Mouse (Mus musculus): ENCODE data around the gene Gm17455. TPM values are rescaled to one million over a fixed set of nuclear protein-coding genes. Genes with fewer than 3 reads are reported as not detected.

The Gm17455 gene
- polyA plus RNA-seq, 1 experiment from 2014 or later: not detected

DNA sequence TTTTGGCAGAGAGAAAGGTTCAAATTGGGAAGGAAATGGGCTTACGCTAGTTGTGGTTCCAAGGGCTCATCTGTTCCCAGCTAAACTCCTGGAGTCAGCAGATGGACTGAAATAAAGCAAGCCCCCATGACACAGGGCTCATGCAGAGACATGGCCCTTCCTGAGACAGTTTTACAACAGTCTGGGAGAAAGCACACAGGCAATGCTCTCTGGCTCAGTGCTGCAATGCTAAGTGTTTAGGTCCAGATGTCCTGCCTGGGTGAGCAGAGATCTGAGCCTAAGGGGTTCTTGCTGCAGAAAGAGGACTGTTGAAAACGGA, 37.3 kb upstream of the Gm17455 start:
- Histone ChIP-seq H3K27ac (ENCODE audit: low read depth) (0 out of 2 replicates have a peak overlapping the region, but pooled peaks have one; percentile 18), H3K4me1 (ENCODE audit: insufficient read depth) (peaks cover 8% of the 10 kb centered on the region)
- WGBS (ENCODE audit: insufficient replicate concordance): 44% methylated on average over 2 of the region's 2 CpGs

GRCm38 (mm10) chr10:60363426-60363825, 36.1 kb upstream of the Gm17455 start:
- H3K27ac ChIP-seq (ENCODE audit: low read depth): no peak overlapping the region
- no peak overlapping the region for H3K4me3 ChIP-seq (ENCODE audit: low read depth, low read length)
- peaks cover 8% of the 10 kb centered on the region; the same call in 1 of the 2 replicates for H3K36me3 ChIP-seq (replicated peaks; ENCODE audit: insufficient read depth, low read length)
- H3K27me3 ChIP-seq (ENCODE audit: insufficient read depth, low read length): no peaks in the 10 kb centered on the region
- TF ChIP-seq CTCF (IDR thresholded peaks at IDR 0.05; ENCODE audit: low read depth): no peak
- TF ChIP-seq EP300 (IDR thresholded peaks at IDR 0.05; ENCODE audit: low read depth): no peak
- peaks cover 15% of the 10 kb centered on the region for H3K4me1 ChIP-seq (ENCODE audit: insufficient read depth)
- DNase-seq (no peak), ATAC-seq (no peak)
- no peak overlapping the region for H3K4me2 ChIP-seq (ENCODE audit: low read depth, low read length)
- no peak overlapping the region for H3K9ac ChIP-seq (replicated peaks)
- 65% methylated on average over 6 of the region's 6 CpGs for WGBS (ENCODE audit: insufficient replicate concordance)
- H3K9me3 ChIP-seq (ENCODE audit: low read length): no peaks in the 10 kb centered on the region

More for the DNA sequence above, 37.3 kb upstream of the Gm17455 start:
- H3K4me3 ChIP-seq (ENCODE audit: low read depth, low read length): no peak overlapping the region
- no peaks in the 10 kb centered on the region for H3K9me3 ChIP-seq (ENCODE audit: low read length)
- H3K9ac ChIP-seq (replicated peaks): no peak overlapping the region
- no peak for DNase-seq
- peak; percentile 44 for ATAC-seq
- no peaks in the 10 kb centered on the region for H3K27me3 ChIP-seq (ENCODE audit: insufficient read depth, low read length)
- H3K4me2 ChIP-seq (ENCODE audit: low read depth, low read length): no peak overlapping the region
- H3K36me3 ChIP-seq (replicated peaks; ENCODE audit: insufficient read depth, low read length): peaks cover 14% of the 10 kb centered on the region; the same call in 1 of the 2 replicates
- TF ChIP-seq EP300 (IDR thresholded peaks at IDR 0.05; ENCODE audit: low read depth): no peak
- no peak for TF ChIP-seq CTCF (IDR thresholded peaks at IDR 0.05; ENCODE audit: low read depth)

GRCm38 (mm10) chr10:60367145-60367544, 32.4 kb upstream of the Gm17455 start:
- 30% methylated on average over 2 of the region's 2 CpGs for WGBS (ENCODE audit: insufficient replicate concordance)
- DNase-seq (no peak), ATAC-seq (0 out of 2 replicates have a peak, but pooled peaks have one; percentile 18)
- Histone ChIP-seq H3K9ac (replicated peaks) (no peak overlapping the region), H3K9me3 (ENCODE audit: low read length) (no peaks in the 10 kb centered on the region), H3K4me2 (ENCODE audit: low read depth, low read length) (no peak overlapping the region), H3K4me3 (ENCODE audit: low read depth, low read length) (no peak overlapping the region), H3K4me1 (ENCODE audit: insufficient read depth) (peaks cover 32% of the 10 kb centered on the region), H3K36me3 (replicated peaks; ENCODE audit: insufficient read depth, low read length) (peaks cover 9% of the 10 kb centered on the region; the same call in 1 of the 2 replicates), H3K27ac (ENCODE audit: low read depth) (peak overlapping the region; percentile 48; the same call in 1 of the 2 replicates), H3K27me3 (ENCODE audit: insufficient read depth, low read length) (no peaks in the 10 kb centered on the region)
- TF ChIP-seq CTCF (IDR thresholded peaks at IDR 0.05; ENCODE audit: low read depth) (no peak), EP300 (IDR thresholded peaks at IDR 0.05; ENCODE audit: low read depth) (no peak)

DNA sequence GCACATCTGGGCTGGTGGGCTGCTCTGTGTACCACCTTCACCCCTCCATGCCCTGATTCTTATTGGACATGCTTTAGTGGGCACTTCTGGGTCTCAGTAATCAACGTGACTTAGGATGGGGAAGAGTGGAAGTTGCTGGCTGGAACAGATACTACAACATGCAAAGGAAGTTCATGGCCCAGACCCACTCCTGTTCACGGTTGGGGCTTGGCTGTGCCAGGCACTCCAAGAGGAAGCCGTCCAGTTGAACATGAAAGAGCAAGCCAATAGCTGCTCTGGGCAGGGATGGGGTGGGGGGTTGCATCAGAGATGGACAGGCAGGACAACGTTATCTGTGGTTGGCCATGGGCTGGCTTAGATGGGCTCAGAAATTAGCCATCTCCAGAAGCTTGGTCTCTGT, 31.6 kb upstream of the Gm17455 start:
- H3K27me3 ChIP-seq (ENCODE audit: insufficient read depth, low read length): no peaks in the 10 kb centered on the region
- no peak overlapping the region for H3K4me2 ChIP-seq (ENCODE audit: low read depth, low read length)
- 28% methylated on average over 4 of the region's 4 CpGs for WGBS (ENCODE audit: insufficient replicate concordance)
- H3K4me3 ChIP-seq (ENCODE audit: low read depth, low read length): no peak overlapping the region
- TF ChIP-seq CTCF (IDR thresholded peaks at IDR 0.05; ENCODE audit: low read depth): no peak
- no peak for TF ChIP-seq EP300 (IDR thresholded peaks at IDR 0.05; ENCODE audit: low read depth)
- H3K9ac ChIP-seq (replicated peaks): no peak overlapping the region
- ATAC-seq: no peak
- H3K9me3 ChIP-seq (ENCODE audit: low read length): no peaks in the 10 kb centered on the region
- H3K36me3 ChIP-seq (replicated peaks; ENCODE audit: insufficient read depth, low read length): peaks cover 9% of the 10 kb centered on the region; the same call in 1 of the 2 replicates
- peaks cover 32% of the 10 kb centered on the region for H3K4me1 ChIP-seq (ENCODE audit: insufficient read depth)
- no peak for DNase-seq
- H3K27ac ChIP-seq (ENCODE audit: low read depth): peak overlapping the region; percentile 48; the same call in 1 of the 2 replicates

- Histone ChIP-seq H3K9ac (replicated peaks) (no peak overlapping the region), H3K4me3 (ENCODE audit: low read depth, low read length) (no peak overlapping the region), H3K9me3 (ENCODE audit: low read length) (no peaks in the 10 kb centered on the region), H3K4me1 (ENCODE audit: insufficient read depth) (peaks cover 35% of the 10 kb centered on the region), H3K36me3 (replicated peaks; ENCODE audit: insufficient read depth, low read length) (peaks cover 7% of the 10 kb centered on the region; the same call in 1 of the 2 replicates), H3K27me3 (ENCODE audit: insufficient read depth, low read length) (no peaks in the 10 kb centered on the region), H3K4me2 (ENCODE audit: low read depth, low read length) (no peak overlapping the region), H3K27ac (ENCODE audit: low read depth) (peak overlapping the region; percentile 16; the same call in 1 of the 2 replicates)
- ATAC-seq (no peak), DNase-seq (no peak)
- WGBS (ENCODE audit: insufficient replicate concordance): 67% methylated on average over 6 of the region's 6 CpGs
- TF ChIP-seq EP300 (IDR thresholded peaks at IDR 0.05; ENCODE audit: low read depth) (no peak), CTCF (IDR thresholded peaks at IDR 0.05; ENCODE audit: low read depth) (no peak)
Measured at GRCm38 (mm10) chr10:60369405-60369804, 30.1 kb upstream of the Gm17455 start.

DNA sequence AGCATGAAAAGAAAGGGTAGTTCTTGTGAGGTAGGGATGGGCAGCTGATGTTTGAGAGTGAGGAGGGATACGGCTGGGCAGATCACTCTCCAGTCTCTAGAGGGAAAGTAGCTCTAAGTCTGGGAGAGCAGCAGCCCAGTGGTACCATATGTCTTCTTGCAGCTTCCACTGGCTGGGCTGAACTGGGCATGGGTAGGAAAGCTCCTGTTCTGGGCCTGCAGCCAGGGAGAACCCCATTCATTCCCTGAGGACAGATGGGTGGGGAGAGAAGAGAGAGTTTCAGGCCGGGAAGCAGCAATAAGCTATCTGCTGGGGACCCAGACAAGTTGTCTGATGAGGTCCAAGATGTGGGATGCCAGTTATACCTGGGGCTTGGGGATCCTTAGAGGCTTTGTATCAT, 29.4 kb upstream of the Gm17455 start:
- Histone ChIP-seq H3K4me3 (ENCODE audit: low read depth, low read length) (no peak overlapping the region), H3K27ac (ENCODE audit: low read depth) (peak overlapping the region; percentile 72; the same call in 1 of the 2 replicates), H3K9ac (replicated peaks) (no peak overlapping the region), H3K4me1 (ENCODE audit: insufficient read depth) (peaks cover 35% of the 10 kb centered on the region), H3K4me2 (ENCODE audit: low read depth, low read length) (no peak overlapping the region), H3K9me3 (ENCODE audit: low read length) (no peaks in the 10 kb centered on the region), H3K27me3 (ENCODE audit: insufficient read depth, low read length) (no peaks in the 10 kb centered on the region), H3K36me3 (replicated peaks; ENCODE audit: insufficient read depth, low read length) (peaks cover 7% of the 10 kb centered on the region; the same call in 1 of the 2 replicates)
- DNase-seq (no peak), ATAC-seq (no peak)
- 90% methylated on average over 2 of the region's 2 CpGs for WGBS (ENCODE audit: insufficient replicate concordance)
- TF ChIP-seq EP300 (IDR thresholded peaks at IDR 0.05; ENCODE audit: low read depth) (no peak), CTCF (IDR thresholded peaks at IDR 0.05; ENCODE audit: low read depth) (no peak)

All from liver, postnatal 0 days (tissue).